Mouse (Mus musculus) liver, embryonic 14.5 days (tissue): ENCODE measurements around the gene Ddah1.

ENCODE experiments used
- CTCF ChIP-seq: IDR thresholded peaks from 2 replicates; pipeline ENCODE4 v1.5.1; 2016; ENCODE audit warnings: antibody characterized with exemption, low read depth, control low read depth
- EP300 ChIP-seq: IDR thresholded peaks from 2 replicates; pipeline ENCODE4 v1.6.1; 2016; ENCODE audit warnings: antibody characterized with exemption, low read depth

- TF ChIP-seq CTCF (no peak), EP300 (no peak)
Measured at GRCm38 (mm10) chr3:145925506-145925905, 167.0 kb downstream of the Ddah1 start.
